Mouse (Mus musculus) embryonic fibroblast, embryonic 13.5 days (primary cell): Measurements from ENCODE around the gene Galntl5.
A peak's percentile ranks its signal among the peaks of the same experiment; 100 is the strongest.

Experiments
- CTCF ChIP-seq: IDR thresholded peaks from 2 replicates; pipeline ENCODE4 v1.5.1; 2011; ENCODE audit warnings: mild to moderate bottlenecking, control low read depth, low read length, moderate library complexity, borderline replicate concordance; ENCODE audit not compliant: insufficient read depth
- POLR2A ChIP-seq: IDR thresholded peaks from 2 replicates; pipeline ENCODE4 v1.6.1; 2011; ENCODE audit warnings: low read depth, mild to moderate bottlenecking, control low read depth, low read length, moderate library complexity

DNA sequence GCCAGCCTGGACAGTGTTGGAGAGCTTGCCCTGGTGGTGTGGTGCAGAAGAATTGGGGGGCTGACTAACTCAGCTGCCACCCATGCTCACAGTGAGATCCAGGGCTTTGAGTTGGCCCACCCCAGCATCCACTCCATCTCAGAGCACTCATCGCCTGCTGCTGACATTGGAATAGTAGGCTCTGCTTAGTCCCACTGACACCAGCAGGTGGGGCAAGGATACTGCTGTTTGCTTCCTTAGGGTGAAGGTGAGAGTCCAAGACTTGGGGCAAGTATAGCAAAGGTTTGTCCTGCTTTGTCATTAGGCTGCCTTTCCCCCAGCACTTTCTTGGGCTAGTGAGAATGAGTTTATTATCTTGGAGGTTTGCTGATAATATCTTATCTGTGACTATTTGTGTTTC, 7.5 kb downstream of the Galntl5 start:
- no peak for TF ChIP-seq POLR2A
- TF ChIP-seq CTCF: peak; percentile 16; the same call in 1 of the 2 replicates
